Mouse (Mus musculus) heart, postnatal 14 days (tissue): ENCODE results near the gene Bmi1. TPM values are rescaled to one million over a fixed set of nuclear protein-coding genes. Genes with fewer than 3 reads are reported as not detected.

Experiments used
- DNase-seq, 2 experiments: peaks; one replicate each; pipeline ENCODE4 v3.0.0; 2021 to 2022
- intact Hi-C: fragments of 180-260 bp; cut with DNase I; formaldehyde crosslinking; loops from one replicate; pipeline ENCODE4 v1.15.1; 2025
- long read RNA-seq, 2 experiments: library from polyadenylated mRNA; stranded (forward); transcript quantifications; one replicate each; pipeline ENCODE4 v2.0.0; 2021
- total RNA-seq, 2 experiments: library from RNA; stranded (reverse); gene quantifications; 2 replicates each; pipeline ENCODE4 v1.2.3; 2021

The Bmi1 gene
- 10 to 100 TPM; 55.6 to 65.1 TPM for total RNA-seq
- long read RNA-seq, experiment 1, transcript Bmi1-201 (10 exons, 3,594 nt), result major isoform, 59 of 68 reads
- long read RNA-seq, experiment 1, partial matches to known transcripts, result 1 of 68 reads
- long read RNA-seq, experiment 1, other reads (novel, unspliced or antisense), result 8 of 68 reads
- long read RNA-seq, experiment 2, transcript Bmi1-201 (10 exons, 3,594 nt), result major isoform, 50 of 68 reads
- long read RNA-seq, experiment 2, partial matches to known transcripts, result 8 of 68 reads
- long read RNA-seq, experiment 2, other reads (novel, unspliced or antisense), result 10 of 68 reads

DNA sequence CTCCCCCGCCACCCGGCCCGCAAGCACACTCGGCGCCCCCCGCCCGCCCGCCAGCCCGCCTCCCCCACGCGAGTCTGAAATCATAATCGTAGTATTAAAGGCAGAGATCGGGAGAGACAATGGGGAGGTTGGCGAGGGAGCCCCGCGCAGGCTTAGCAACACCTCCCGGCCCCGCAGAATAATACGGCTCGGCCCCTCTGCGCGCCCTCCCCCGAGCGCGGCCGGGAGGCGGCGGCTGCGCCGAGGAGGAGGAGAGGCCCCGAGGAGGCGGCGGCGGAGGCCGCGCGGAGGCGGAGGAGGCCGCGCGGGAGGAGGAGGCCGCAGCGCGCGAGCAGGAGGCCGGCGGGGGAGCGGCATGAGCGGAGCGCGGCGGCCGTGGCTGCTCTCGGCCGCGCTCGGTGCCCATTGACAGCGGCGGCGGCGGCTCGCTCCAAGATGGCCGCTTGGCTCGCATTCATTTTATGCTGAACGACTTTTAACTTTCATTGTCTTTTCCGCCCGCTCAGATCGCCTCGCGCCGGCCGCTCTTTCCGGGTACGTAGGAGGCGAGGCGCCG is at the start of gene Bmi1:
Gene Bmi1, plus strand, starts transcription at position 83 of the 556 bp plus-strand sequence.
- intact Hi-C loops, result loop anchor here (2.0 to 5.0 kb wide), 2 partner anchors 90 to 650 kb away; no protein-coding TSS in a partner anchor

GRCm38 (mm10) chr2:18630547-18630946 is 46.3 kb upstream of the Bmi1 start:
- DNase-seq, result no peak
- intact Hi-C loops, result no loop called here

More for the DNA sequence above, at the start of gene Bmi1:
- DNase-seq, result peak; percentile 73 to 80

- intact Hi-C loops, result no loop called here
- peak; percentile 38 to 42 for DNase-seq
Measured at GRCm38 (mm10) chr2:18635052-18635451, 41.8 kb upstream of the Bmi1 start.

- intact Hi-C loops, result no loop called here
- DNase-seq, result no peak
Measured at GRCm38 (mm10) chr2:18648563-18648962, 28.3 kb upstream of the Bmi1 start.

- intact Hi-C loops, result no loop called here
- DNase-seq, result no peak
Measured at GRCm38 (mm10) chr2:18654821-18655220, 22.0 kb upstream of the Bmi1 start.

GRCm38 (mm10) chr2:18664003-18664402 is 12.8 kb upstream of the Bmi1 start:
- intact Hi-C loops, result no loop called here

DNA sequence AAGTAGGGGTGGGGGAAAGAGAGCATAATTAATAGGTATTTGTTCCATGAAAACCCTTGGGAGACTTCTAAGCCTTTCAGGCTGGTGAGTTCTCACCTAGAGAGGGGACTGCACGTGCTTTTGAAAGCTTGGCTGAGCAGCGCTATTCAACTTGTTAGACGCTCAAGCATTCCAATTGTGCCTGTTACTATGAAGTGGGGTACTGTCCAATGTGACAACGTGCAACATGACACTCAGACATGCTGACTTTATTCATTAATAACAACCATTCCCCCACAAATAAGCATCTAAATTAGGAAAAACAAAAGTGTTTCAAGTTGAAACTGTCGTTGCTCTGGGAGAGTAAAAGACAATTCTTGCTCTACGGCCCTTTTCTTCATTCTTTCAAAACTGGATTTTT is 5.8 kb upstream of the Bmi1 start:
- intact Hi-C loops, result loop anchor here (2.0 to 5.0 kb wide), 4 partner anchors 64 to 624 kb away; partner anchors contain the start of genes Dnajc1 and Skida1
- no peak for DNase-seq

More at GRCm38 (mm10) chr2:18664003-18664402, 12.8 kb upstream of the Bmi1 start:
- DNase-seq, result no peak

GRCm38 (mm10) chr2:18672133-18672765 is 4.6 kb upstream of the Bmi1 start, which contains the start of gene Commd3:
Gene Commd3 (plus strand): TSS chr2:18672384.
- DNase-seq, result peak; percentile 98
- intact Hi-C loops, result loop anchor here (5.0 kb wide), 3 partner anchors 65 to 625 kb away; partner anchors contain the start of genes Dnajc1 and Skida1

DNA sequence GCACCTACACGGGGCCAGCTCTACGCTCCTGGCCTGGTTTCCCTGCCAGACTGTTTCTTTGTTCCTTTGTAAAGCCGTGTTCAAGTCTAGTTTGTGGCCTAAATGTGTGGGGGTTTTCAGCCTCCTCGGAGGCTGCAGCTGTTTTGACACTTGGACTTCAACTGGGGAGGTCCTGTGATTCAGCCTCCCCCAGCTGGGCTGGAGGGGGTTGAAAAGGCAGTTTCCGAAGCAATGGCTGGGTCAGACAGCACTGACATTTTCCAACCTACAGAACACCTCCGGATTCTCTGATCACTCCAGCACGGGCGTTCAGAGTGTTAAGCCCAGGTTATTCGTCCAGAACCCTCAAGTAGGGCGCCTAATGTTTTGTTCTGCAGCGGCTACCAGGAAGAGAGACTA is 4.1 kb upstream of the Bmi1 start:
- peak in 1 of 2 experiments; percentile 25 for DNase-seq
- intact Hi-C loops, result loop anchor here (5.0 kb wide), 3 partner anchors 65 to 625 kb away; partner anchors contain the start of genes Dnajc1 and Skida1

DNA sequence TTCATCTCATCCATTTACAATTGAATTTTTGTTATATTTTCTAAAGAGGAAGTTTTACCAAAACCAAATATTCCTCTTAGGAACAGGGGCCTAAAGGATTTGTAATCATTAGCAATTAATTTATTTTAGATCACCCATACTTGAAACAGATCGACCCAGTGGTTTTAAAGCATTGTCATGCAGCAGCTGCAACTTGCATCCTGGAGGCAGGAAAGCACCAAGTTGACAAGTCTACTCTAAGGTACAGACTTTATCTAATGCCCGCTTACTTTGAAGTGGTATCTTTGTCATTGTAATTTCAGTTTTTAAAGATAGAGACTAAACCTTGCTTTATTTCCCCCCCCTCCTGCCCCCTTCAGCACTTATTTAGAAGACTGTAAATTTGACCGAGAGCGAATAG is 3.1 kb upstream of the Bmi1 start:
- intact Hi-C loops, result loop anchor here (5.0 kb wide), 3 partner anchors 66 to 626 kb away; partner anchors contain the start of genes Dnajc1 and Skida1
- no peak for DNase-seq

DNA sequence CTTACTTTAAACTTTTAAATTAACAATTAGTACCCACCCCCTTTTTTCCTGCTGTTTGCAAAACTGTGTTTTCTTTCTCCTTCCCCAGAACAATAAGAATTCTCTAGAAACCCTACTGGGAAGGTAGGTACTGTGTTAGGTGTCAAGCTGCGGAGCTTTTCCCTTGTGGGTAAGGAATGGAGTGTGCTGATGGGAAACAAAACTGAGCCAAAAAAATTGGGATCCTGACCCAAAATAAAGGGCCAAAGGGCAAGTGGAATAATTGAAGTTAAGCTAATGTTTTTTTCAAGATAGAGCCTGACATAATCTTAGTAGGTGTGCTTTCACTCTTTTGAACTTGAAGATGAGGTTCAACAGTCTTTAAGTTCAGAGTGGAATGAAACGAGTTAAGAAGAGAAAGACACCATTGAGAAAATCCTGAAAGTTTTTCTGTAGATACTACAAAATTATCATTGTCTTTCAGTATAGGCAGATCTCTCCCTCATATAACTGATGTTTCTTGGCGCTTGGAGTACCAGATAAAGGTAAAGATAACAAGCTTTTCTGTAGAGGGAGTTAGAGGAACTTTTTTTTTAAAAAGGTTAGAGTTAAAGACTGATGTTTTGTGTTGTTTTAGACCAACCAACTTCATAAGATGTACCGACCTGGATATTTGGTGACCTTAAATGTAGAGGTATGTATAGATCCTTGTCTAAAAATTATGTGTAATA is 2.5 kb upstream of the Bmi1 start:
- intact Hi-C loops, result loop anchor here (5.0 kb wide), 3 partner anchors 67 to 627 kb away; partner anchors contain the start of genes Dnajc1 and Skida1
- no peak for DNase-seq

GRCm38 (mm10) chr2:18675681-18676456 is 949 bp upstream of the Bmi1 start:
- DNase-seq, result no peak
- intact Hi-C loops, result loop anchor here (2.0 to 5.0 kb wide), 2 partner anchors 91 to 649 kb away; no protein-coding TSS in a partner anchor

GRCm38 (mm10) chr2:18676457-18676935 is 322 bp upstream of the Bmi1 start:
- intact Hi-C loops, result loop anchor here (2.0 to 5.0 kb wide), 2 partner anchors 90 to 649 kb away; no protein-coding TSS in a partner anchor

DNA sequence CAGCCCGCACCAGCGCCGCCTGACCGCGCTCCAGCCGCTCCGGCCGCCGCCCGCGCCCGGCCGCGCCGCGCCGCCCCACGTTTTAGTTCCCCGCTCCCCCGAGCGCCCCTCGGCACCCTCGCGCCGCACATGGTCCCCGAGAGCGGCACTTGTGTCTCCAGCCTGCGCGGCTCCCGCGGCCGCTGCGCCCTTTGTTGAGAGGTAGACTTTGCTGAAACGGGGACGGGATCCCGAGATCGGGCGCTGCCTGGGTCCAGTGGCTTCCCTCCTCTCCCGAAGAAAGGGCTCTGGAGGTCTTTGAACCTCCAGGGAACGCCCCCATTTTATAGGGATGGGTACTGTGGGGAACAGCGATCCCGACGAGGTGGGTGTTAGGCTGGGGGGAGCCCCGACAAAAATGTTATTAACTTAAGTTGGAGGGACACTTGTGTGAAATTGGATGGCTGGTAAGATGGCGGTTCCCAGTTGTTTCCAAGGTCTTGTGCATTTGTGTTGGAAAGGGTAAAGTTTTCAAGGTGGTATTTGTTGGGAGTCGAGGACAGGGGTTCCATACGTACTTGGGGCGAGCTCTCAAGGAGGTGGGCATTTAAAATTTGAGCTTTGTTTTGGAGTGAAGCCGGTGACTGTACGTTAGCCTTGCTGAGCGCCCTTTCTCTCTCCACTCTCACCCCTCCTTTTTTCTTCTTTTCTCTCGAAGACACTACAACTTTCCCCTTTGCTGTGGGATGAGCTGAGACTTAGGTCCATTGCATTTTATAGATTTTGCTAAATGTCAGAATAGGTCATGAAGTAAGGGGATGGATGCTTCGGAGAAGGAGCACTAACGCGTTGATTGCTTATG is 1.0 kb downstream of the Bmi1 start:
- intact Hi-C loops, result loop anchor here (1.0 to 5.0 kb wide), 3 partner anchors 10 to 651 kb away; no protein-coding TSS in a partner anchor
- peak; percentile 57 for DNase-seq

More at GRCm38 (mm10) chr2:18676457-18676935, 322 bp upstream of the Bmi1 start:
- DNase-seq, result peak; percentile 76 to 82

DNA sequence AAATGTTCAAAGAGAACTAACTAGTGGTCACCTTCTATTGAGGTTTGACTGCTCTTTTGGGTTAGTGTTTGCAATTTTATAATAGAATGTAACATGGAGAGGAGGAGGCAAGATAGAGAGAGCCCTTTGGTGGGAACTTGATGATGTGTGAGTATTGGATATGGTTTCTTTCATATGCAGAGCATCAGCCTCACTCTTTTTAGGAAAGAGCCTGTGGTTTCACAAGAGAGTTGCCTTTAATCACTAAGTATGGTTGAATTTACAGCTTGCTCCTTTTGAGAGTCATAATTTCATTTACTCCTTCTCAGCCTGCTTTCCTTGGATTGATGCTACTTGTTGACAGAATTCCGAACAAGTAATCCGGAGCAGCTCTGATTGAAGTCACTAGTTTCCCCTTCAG is 2.9 kb downstream of the Bmi1 start:
- intact Hi-C loops, result loop anchor here (5.0 kb wide), 1 partner anchor 652 kb away; no protein-coding TSS in a partner anchor

DNA sequence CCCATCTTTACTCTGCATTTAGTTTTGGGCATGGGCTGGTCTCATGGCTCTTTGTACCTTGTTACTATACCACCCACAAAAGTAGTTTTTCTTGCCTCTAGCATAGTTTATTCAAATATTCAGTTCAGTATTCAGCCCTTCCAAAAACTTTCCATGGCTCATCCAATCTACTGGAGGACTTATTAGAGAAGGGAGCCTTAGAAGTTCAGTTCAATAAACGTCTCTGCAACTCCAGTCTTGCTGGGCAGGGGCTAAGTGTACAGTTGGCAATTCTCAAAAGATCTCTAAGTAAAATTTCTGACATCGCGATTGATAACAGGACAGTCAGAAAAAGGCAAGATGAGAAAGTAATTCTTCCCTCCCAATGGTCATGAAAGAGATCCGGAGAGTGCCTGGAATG is 3.7 kb downstream of the Bmi1 start:
- no peak for DNase-seq
- intact Hi-C loops, result no loop called here

More for the DNA sequence above, 2.9 kb downstream of the Bmi1 start:
- no peak for DNase-seq

- intact Hi-C loops, result no loop called here
- peak; percentile 68 to 70 for DNase-seq
Measured at GRCm38 (mm10) chr2:18680961-18681360, 4.1 kb downstream of the Bmi1 start.

GRCm38 (mm10) chr2:18684062-18684461 is 7.2 kb downstream of the Bmi1 start:
- no peak for DNase-seq
- intact Hi-C loops, result no loop called here
